Mouse (Mus musculus) CD4-positive naive resting alpha-beta T cell, adult 76 days (primary cell): Measurements from ENCODE around the gene Thnsl1. TPM values are rescaled to one million over a fixed set of nuclear protein-coding genes. Genes with fewer than 3 reads are reported as not detected.

Source experiments
- total RNA-seq: library from RNA; stranded (reverse); gene quantifications from one replicate; pipeline ENCODE4 v1.2.4, GENCODE M21; 2023

Thnsl1 gene
- 3.0 TPM for total RNA-seq

DNA sequence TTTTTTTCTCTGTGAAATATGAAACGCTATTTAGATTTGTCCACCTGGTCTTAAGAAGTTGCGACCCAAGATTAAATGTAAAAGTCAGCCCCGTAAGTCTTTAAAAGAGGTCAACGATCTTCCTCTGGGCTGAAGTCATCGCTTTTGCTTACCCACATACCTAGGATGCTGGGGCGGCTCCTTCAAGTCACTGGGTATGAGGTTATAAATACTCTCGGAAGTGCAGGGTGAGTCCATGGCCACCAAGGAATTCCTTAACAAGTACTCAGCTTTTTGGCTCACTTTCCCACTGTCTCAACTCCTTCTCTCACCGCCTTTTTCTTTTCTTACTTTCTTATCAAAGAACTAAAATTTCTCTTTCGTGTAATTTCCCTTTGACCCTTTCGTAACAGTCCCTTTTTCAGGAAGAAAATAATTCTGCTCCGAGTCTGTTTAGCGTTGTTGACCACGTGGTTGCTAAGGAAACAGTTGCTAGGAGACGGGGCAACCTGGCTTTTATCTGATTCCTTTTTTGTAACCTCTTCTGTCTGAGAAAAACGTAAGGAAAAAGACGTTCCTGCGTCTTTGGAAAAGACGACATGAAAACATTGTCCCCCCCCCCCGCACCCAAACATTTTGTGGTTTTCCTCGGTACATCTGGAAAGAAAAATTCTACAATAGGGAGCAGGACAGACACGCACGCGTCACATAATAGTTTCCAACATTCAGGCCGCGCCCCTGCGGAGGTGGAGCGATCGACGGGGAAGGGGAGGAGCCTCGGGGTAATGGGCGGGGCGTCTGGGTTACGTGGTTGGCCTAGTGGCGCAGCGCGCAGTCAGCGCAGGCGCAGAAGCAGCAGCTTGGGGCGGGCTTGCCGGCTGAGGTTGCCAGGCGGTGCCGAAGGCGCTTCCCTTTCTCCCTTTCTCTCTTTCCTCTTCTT, at the start of gene Thnsl1, which contains the start of gene Enkur:
TSS of gene Thnsl1 (plus strand) at position 813 of the 919 bp plus-strand sequence.
TSS of gene Enkur (minus strand) at position 454 of the 919 bp plus-strand sequence.

Other genes starting within 250 kb of the Thnsl1 start
- gene Arhgap21, start 236.8 kb upstream of the Thnsl1 start, total RNA-seq, result 8.4 TPM
- gene Enkur, start 359 bp upstream of the Thnsl1 start, total RNA-seq, result 2.8 TPM
- not detected for gene Gpr158, start 161.8 kb downstream of the Thnsl1 start, total RNA-seq